Comparison of ENCODE assay signal across 10 mouse cellular contexts in genomic region chr3:31309371-31309933, GRCm38 (mm10). TPM values are rescaled to one million over a fixed set of nuclear protein-coding genes. Genes with fewer than 3 reads are reported as not detected.
A peak's percentile ranks its signal among the peaks of the same experiment; 100 is the strongest.
DNase-seq lines count a peak whose midpoint lies in the region; ATAC-seq and TF ChIP-seq lines count a peak whose summit lies in the region.
"Had no signal": no experiment of that assay in that cellular context is flagged by ENCODE, and none has a peak within 500 bp of the region (broad histone marks: within the 10 kb centered on the region; RNA-seq: fewer than 3 reads in every experiment).

No protein-coding gene starts in this region.

- H3K4me1 ChIP-seq in intestine, embryonic 14.5 days (replicated peaks; ENCODE audit: control insufficient read depth, insufficient read depth, low read length) = no peaks in the 10 kb centered on the region
- no peaks in the 10 kb centered on the region for H3K4me1 ChIP-seq in intestine, postnatal 0 days (replicated peaks; ENCODE audit: control insufficient read depth, insufficient read depth, low read length)
- no peaks in the 10 kb centered on the region for H3K4me1 ChIP-seq in limb, embryonic 14.5 days (ENCODE audit: control insufficient read depth, insufficient read depth, low read length)
- no peaks in the 10 kb centered on the region for H3K4me1 ChIP-seq in stomach, embryonic 15.5 days
- H3K4me1 ChIP-seq in lung, adult 2 months (ENCODE audit: control insufficient read depth, insufficient read depth, low read length) = no peaks in the 10 kb centered on the region
- H3K4me1 ChIP-seq: megakaryocyte, embryonic 14.5 days had no signal

- no peak for TF ChIP-seq CTCF in intestine, postnatal 0 days (IDR thresholded peaks at IDR 0.05; ENCODE audit: low read depth)
- TF ChIP-seq CTCF in lung, adult 2 months (IDR thresholded peaks at IDR 0.05; ENCODE audit: insufficient read depth, low read length) = no peak

- H3K27ac ChIP-seq in intestine, embryonic 14.5 days (ENCODE audit: low read depth) = no peak overlapping the region
- no peak overlapping the region for H3K27ac ChIP-seq in intestine, postnatal 0 days (ENCODE audit: low read depth, low read length)
- H3K27ac ChIP-seq in limb, embryonic 14.5 days (replicated peaks; ENCODE audit: low read depth, low read length) = no peak overlapping the region
- no peak overlapping the region for H3K27ac ChIP-seq in stomach, embryonic 15.5 days

- no peak overlapping the region for H3K9ac ChIP-seq in intestine, embryonic 14.5 days (ENCODE audit: low read length)
- no peak overlapping the region for H3K9ac ChIP-seq in intestine, postnatal 0 days (ENCODE audit: low read depth, low read length)
- H3K9ac ChIP-seq in limb, embryonic 14.5 days (ENCODE audit: low read depth, low read length, severe bottlenecking) = no peak overlapping the region
- H3K9ac ChIP-seq in stomach, embryonic 15.5 days = no peak overlapping the region

- ATAC-seq in intestine, embryonic 14.5 days (replicated peaks; ENCODE audit: low FRiP score, low TSS enrichment, low read depth) = no peak
- no peak for ATAC-seq in intestine, postnatal 0 days
- no peak for ATAC-seq in limb, embryonic 14.5 days (ENCODE audit: low FRiP score, low read depth)
- ATAC-seq in stomach, embryonic 15.5 days (ENCODE audit: insufficient read depth, low FRiP score, low read depth) = no peak

- no peak for TF ChIP-seq POLR2A in limb, embryonic 14.5 days (IDR thresholded peaks at IDR 0.05; ENCODE audit: borderline replicate concordance, extremely low read depth, insufficient read depth, insufficient read length)
- no peak for TF ChIP-seq POLR2A in lung, adult 2 months (IDR thresholded peaks at IDR 0.05; ENCODE audit: borderline replicate concordance, extremely low read depth, low read depth, low read length)

- peaks cover 38% of the 10 kb centered on the region for H3K27me3 ChIP-seq in intestine, embryonic 14.5 days (replicated peaks; ENCODE audit: control insufficient read depth, insufficient read depth, low read length)
- H3K27me3 ChIP-seq in intestine, postnatal 0 days (replicated peaks; ENCODE audit: control insufficient read depth, insufficient read depth, low read length) = peaks cover 13% of the 10 kb centered on the region
- H3K27me3 ChIP-seq in limb, embryonic 14.5 days (ENCODE audit: control insufficient read depth, insufficient read depth, low read length) = peaks cover 32% of the 10 kb centered on the region
- H3K27me3 ChIP-seq in stomach, embryonic 15.5 days (replicated peaks) = peaks cover 17% of the 10 kb centered on the region

- peak overlapping the region; percentile 20 for H3K4me2 ChIP-seq in intestine, embryonic 14.5 days (ENCODE audit: low read length)
- H3K4me2 ChIP-seq in intestine, postnatal 0 days (replicated peaks; ENCODE audit: low read depth) = no peak overlapping the region
- H3K4me2 ChIP-seq in limb, embryonic 14.5 days (replicated peaks; ENCODE audit: low read depth, low read length, severe bottlenecking) = no peak overlapping the region
- H3K4me2 ChIP-seq in stomach, embryonic 15.5 days = peak overlapping the region; percentile 19; the same call in 1 of the 2 replicates

- H3K36me3 ChIP-seq in intestine, embryonic 14.5 days (ENCODE audit: control insufficient read depth, insufficient read depth, low read length) = no peaks in the 10 kb centered on the region
- no peaks in the 10 kb centered on the region for H3K36me3 ChIP-seq in intestine, postnatal 0 days (ENCODE audit: control insufficient read depth, insufficient read depth)
- no peaks in the 10 kb centered on the region for H3K36me3 ChIP-seq in limb, embryonic 14.5 days (ENCODE audit: control insufficient read depth, insufficient read depth, low read length)
- H3K36me3 ChIP-seq in stomach, embryonic 15.5 days = no peaks in the 10 kb centered on the region
- H3K36me3 ChIP-seq: G1E had no signal

- peak overlapping the region; percentile 16; the same call in 1 of the 2 replicates for H3K4me3 ChIP-seq in intestine, embryonic 14.5 days (ENCODE audit: low read depth, low read length)
- no peak overlapping the region for H3K4me3 ChIP-seq in intestine, postnatal 0 days (ENCODE audit: low read depth, low read length)
- H3K4me3 ChIP-seq in limb, embryonic 14.5 days (replicated peaks; ENCODE audit: low read length) = 0 out of 2 replicates have a peak overlapping the region, but pooled peaks have one; percentile 2
- peak overlapping the region; percentile 22 for H3K4me3 ChIP-seq in stomach, embryonic 15.5 days (replicated peaks)
- H3K4me3 ChIP-seq in lung, adult 2 months (replicated peaks; ENCODE audit: extremely low read depth, low read depth, low read length) = no peak overlapping the region
- H3K4me3 ChIP-seq: megakaryocyte, embryonic 14.5 days had no signal

- WGBS in intestine, embryonic 14.5 days = under 1% methylated on average over 36 of the region's 36 CpGs
- WGBS in intestine, postnatal 0 days = 2% methylated on average over 35 of the region's 36 CpGs
- WGBS in limb, embryonic 14.5 days = under 1% methylated on average over 36 of the region's 36 CpGs
- 2% methylated on average over 36 of the region's 36 CpGs for WGBS in stomach, embryonic 15.5 days
- WGBS in lung, adult 2 months = 3% methylated on average over 35 of the region's 36 CpGs

- DNase-seq in intestine, embryonic 14.5 days (ENCODE audit: low spot score) = peak; percentile 53
- peak; percentile 78 to 79 for DNase-seq in cerebellum, postnatal 10 days
- DNase-seq in frontal cortex, postnatal 36 days (ENCODE audit: low spot score in 2 of 2) = peak; percentile 39 to 56
- no peak for DNase-seq in limb, embryonic 14.5 days (ENCODE audit: low spot score)
- DNase-seq in lung, adult 2 months = no peak
- DNase-seq in kidney, adult 11 months = no peak

- H3K9me3 ChIP-seq in intestine, embryonic 14.5 days (ENCODE audit: control insufficient read depth, low read length) = no peaks in the 10 kb centered on the region
- H3K9me3 ChIP-seq in intestine, postnatal 0 days (ENCODE audit: control insufficient read depth) = no peaks in the 10 kb centered on the region
- no peaks in the 10 kb centered on the region for H3K9me3 ChIP-seq in limb, embryonic 14.5 days (ENCODE audit: control insufficient read depth, low read length)
- H3K9me3 ChIP-seq in stomach, embryonic 15.5 days = no peaks in the 10 kb centered on the region
- H3K9me3 ChIP-seq: G1E had no signal

RNA-seq across cellular contexts. Expression of gene Slc7a14, which starts 0.7 kb away (rescaled TPM):
- 1.3 and 1.7 TPM in 2 replicates for polyA plus RNA-seq in intestine, embryonic 14.5 days (2014; fragmentation: Nextera tagmentation; extraction: Ambion mirVana)
- 0.34 and 0.48 TPM in 2 replicates for polyA plus RNA-seq in intestine, postnatal 0 days (2015; fragmentation: Nextera tagmentation; extraction: Ambion mirVana)
- 0.03 TPM in 1 of 2 replicates, not detected in the other for polyA plus RNA-seq in limb, embryonic 14.5 days (2012; rRNA removed)
- polyA plus RNA-seq in limb, embryonic 14.5 days (2014; fragmentation: Nextera tagmentation; extraction: Ambion mirVana) = 0.04 TPM in 2 replicates
- polyA plus RNA-seq in stomach, embryonic 15.5 days (2015; fragmentation: Nextera tagmentation; extraction: Ambion mirVana) = 1.0 and 1.1 TPM in 2 replicates
- 0.05 TPM in 2 replicates for polyA plus RNA-seq in lung, adult 2 months (2012; rRNA removed)
- polyA plus RNA-seq: G1E had no signal

Comparison
In these comparisons a context has a peak if more than half of its experiments do, and no peak if none do; other contexts are left out.
1. H3K4me2 ChIP-seq: peak in intestine, embryonic 14.5 days (single experiment) and stomach, embryonic 15.5 days (single experiment); none in intestine, postnatal 0 days (single experiment) and limb, embryonic 14.5 days (single experiment).
2. H3K4me3 ChIP-seq: peak in intestine, embryonic 14.5 days (single experiment), limb, embryonic 14.5 days (single experiment) and stomach, embryonic 15.5 days (single experiment); none in intestine, postnatal 0 days (single experiment) and lung, adult 2 months (single experiment).
3. DNase-seq: peak in intestine, embryonic 14.5 days (single experiment), cerebellum, postnatal 10 days (2 of 2) and frontal cortex, postnatal 36 days (2 of 2); none in limb, embryonic 14.5 days (single experiment), lung, adult 2 months (single experiment) and kidney, adult 11 months (single experiment).